Mouse (Mus musculus) stomach, postnatal 0 days (tissue): ENCODE data around the gene Stra8. TPM values are rescaled to one million over a fixed set of nuclear protein-coding genes. Genes with fewer than 3 reads are reported as not detected.

Experiments
- ATAC-seq: fragments of 200-750 bp; cut with Nextera tagmentation; 2 replicates; pipeline ENCODE4 v1.8.0; 2017; ENCODE audit not compliant: low FRiP score, low TSS enrichment
- DNase-seq: peaks from one replicate; pipeline ENCODE4 v3.0.0-alpha.2; 2016; ENCODE audit warnings: low spot score
- H3K27ac ChIP-seq: fragments of 300-500 bp; sonication (generic); replicated peaks from 2 replicates; pipeline ENCODE4 v1.5.1; 2014; ENCODE audit warnings: mild to moderate bottlenecking, control low read depth
- H3K27me3 ChIP-seq: fragments of 300-500 bp; sonication (generic); 2 replicates; pipeline ENCODE4 v1.6.1; 2014; ENCODE audit warnings: low read length; ENCODE audit not compliant: control insufficient read depth, insufficient read depth
- H3K36me3 ChIP-seq: fragments of 300-500 bp; sonication (generic); 2 replicates; pipeline ENCODE4 v1.6.1; 2014; ENCODE audit warnings: low read length, mixed read lengths; ENCODE audit not compliant: control insufficient read depth, insufficient read depth
- H3K4me1 ChIP-seq: fragments of 300-500 bp; sonication (generic); replicated peaks from 2 replicates; pipeline ENCODE4 v1.6.1; 2014; ENCODE audit warnings: antibody characterized with exemption; ENCODE audit not compliant: control insufficient read depth, insufficient read depth
- H3K4me2 ChIP-seq: fragments of 300-500 bp; sonication (generic); replicated peaks from 2 replicates; pipeline ENCODE4 v1.6.1; 2014; ENCODE audit warnings: low read depth, mild to moderate bottlenecking, control low read depth, moderate library complexity
- H3K4me3 ChIP-seq: fragments of 300-500 bp; sonication (generic); 2 replicates; pipeline ENCODE4 v1.5.1; 2014; ENCODE audit warnings: low read depth, low read length, control low read depth
- H3K9ac ChIP-seq: fragments of 300-500 bp; sonication (generic); 2 replicates; pipeline ENCODE4 v1.6.1; 2014; ENCODE audit warnings: mild to moderate bottlenecking, low read length, control low read depth, mixed read lengths
- H3K9me3 ChIP-seq: fragments of 300-500 bp; sonication (generic); 2 replicates; pipeline ENCODE4 v1.6.1; 2016; ENCODE audit warnings: low read length; ENCODE audit not compliant: control insufficient read depth
- CTCF ChIP-seq: IDR thresholded peaks from 2 replicates; pipeline ENCODE4 v1.5.1; 2016; ENCODE audit warnings: antibody characterized with exemption, low read depth, mild to moderate bottlenecking, moderate library complexity
- EP300 ChIP-seq: optimal IDR thresholded peaks from 2 replicates; pipeline ENCODE3; 2016; ENCODE audit warnings: antibody characterized with exemption
- WGBS: fragments of 180-500 bp; shearing (Covaris S2); extraction: QIAGEN DNeasy Blood & Tissue Kit; methylation state at CpG from one replicate; pipeline ENCODE4 v1.1.7; 2014; 5-methylcytosine and 5-hydroxymethylcytosine counted together
- polyA plus RNA-seq: library from polyadenylated mRNA; unstranded; fragments of >200 nt; fragmentation: Nextera tagmentation; extraction: Ambion mirVana; gene quantifications from 2 replicates; pipeline ENCODE4 v1.2.1, GENCODE M21; 2015

The Stra8 gene
- polyA plus RNA-seq: 0.10 TPM in 1 of 2 replicates, not detected in the other

- H3K4me1 ChIP-seq: no peaks in the 10 kb centered on the region
- no peak within 1 kb of the TSS for H3K4me3 ChIP-seq
- H3K9me3 ChIP-seq: no peaks in the 10 kb centered on the region
- no peak within 1 kb of the TSS for H3K4me2 ChIP-seq
- no peak within 1 kb of the TSS for H3K9ac ChIP-seq
- no peaks in the 10 kb centered on the region for H3K27me3 ChIP-seq
- DNase-seq (no peak), ATAC-seq (no peak)
- TF ChIP-seq EP300 (no peak), CTCF (no peak)
- 40% methylated on average over 10 of the region's 10 CpGs for WGBS
- no peaks in the 10 kb centered on the region for H3K36me3 ChIP-seq
- H3K27ac ChIP-seq: no peak within 1 kb of the TSS
Observed at GRCm38 (mm10) chr6:34919956-34920355, at the start of gene Stra8. Gene Stra8 (plus strand): TSS chr6:34920163.

GRCm38 (mm10) chr6:34870724-34871123 lies 49.2 kb upstream of the Stra8 start:
- H3K4me1 ChIP-seq: no peaks in the 10 kb centered on the region; the same call in 1 of the 2 replicates
- 51% methylated on average over 5 of the region's 5 CpGs for WGBS
- H3K36me3 ChIP-seq: no peaks in the 10 kb centered on the region
- H3K9ac ChIP-seq: no peak overlapping the region
- DNase-seq (no peak), ATAC-seq (no peak)
- no peak overlapping the region for H3K4me2 ChIP-seq
- H3K4me3 ChIP-seq: no peak overlapping the region
- TF ChIP-seq CTCF (no peak), EP300 (no peak)
- H3K27ac ChIP-seq: no peak overlapping the region
- no peaks in the 10 kb centered on the region for H3K9me3 ChIP-seq
- H3K27me3 ChIP-seq: no peaks in the 10 kb centered on the region

- no peak for DNase-seq
- no peak for ATAC-seq
- WGBS: 89% methylated on average over 7 of the region's 7 CpGs
- H3K27ac ChIP-seq: no peak overlapping the region
- no peak overlapping the region for H3K9ac ChIP-seq
- no peaks in the 10 kb centered on the region for H3K9me3 ChIP-seq
- H3K4me3 ChIP-seq: no peak overlapping the region
- no peaks in the 10 kb centered on the region for H3K36me3 ChIP-seq
- TF ChIP-seq EP300 (no peak), CTCF (no peak)
- H3K4me2 ChIP-seq: no peak overlapping the region
- H3K4me1 ChIP-seq: peaks cover 3% of the 10 kb centered on the region
- no peaks in the 10 kb centered on the region for H3K27me3 ChIP-seq
Observed at GRCm38 (mm10) chr6:34871929-34872328, 48.0 kb upstream of the Stra8 start.

- ATAC-seq: no peak
- no peaks in the 10 kb centered on the region for H3K27me3 ChIP-seq
- no peak overlapping the region for H3K4me3 ChIP-seq
- DNase-seq: no peak
- H3K4me2 ChIP-seq: no peak overlapping the region
- H3K4me1 ChIP-seq: peaks cover 7% of the 10 kb centered on the region; the same call in 1 of the 2 replicates
- H3K27ac ChIP-seq: no peak overlapping the region
- 77% methylated on average over 10 of the region's 10 CpGs for WGBS
- no peaks in the 10 kb centered on the region for H3K9me3 ChIP-seq
- no peak for TF ChIP-seq CTCF
- TF ChIP-seq EP300: no peak
- no peaks in the 10 kb centered on the region for H3K36me3 ChIP-seq
- no peak overlapping the region for H3K9ac ChIP-seq
Observed at GRCm38 (mm10) chr6:34872871-34873270, 47.1 kb upstream of the Stra8 start.

- ATAC-seq: no peak
- Histone ChIP-seq H3K27me3 (no peaks in the 10 kb centered on the region), H3K4me2 (0 out of 2 replicates have a peak overlapping the region, but pooled peaks have one; percentile 2), H3K36me3 (no peaks in the 10 kb centered on the region), H3K27ac (peak overlapping the region; percentile 67), H3K4me3 (no peak overlapping the region), H3K4me1 (peaks cover 7% of the 10 kb centered on the region; the same call in 1 of the 2 replicates), H3K9ac (no peak overlapping the region), H3K9me3 (no peaks in the 10 kb centered on the region)
- DNase-seq: no peak
- WGBS: 64% methylated on average over 21 of the region's 21 CpGs
- peak; percentile 46 for TF ChIP-seq CTCF
- no peak for TF ChIP-seq EP300
Observed at GRCm38 (mm10) chr6:34874101-34874921, 45.7 kb upstream of the Stra8 start.

- TF ChIP-seq CTCF: no peak
- Histone ChIP-seq H3K9ac (no peak overlapping the region), H3K4me2 (no peak overlapping the region), H3K9me3 (no peaks in the 10 kb centered on the region), H3K27ac (peak overlapping the region; percentile 67), H3K4me3 (no peak overlapping the region), H3K36me3 (no peaks in the 10 kb centered on the region), H3K4me1 (peaks cover 7% of the 10 kb centered on the region; the same call in 1 of the 2 replicates), H3K27me3 (no peaks in the 10 kb centered on the region)
- WGBS: 89% methylated on average over 15 of the region's 15 CpGs
- DNase-seq (no peak), ATAC-seq (no peak)
Observed at GRCm38 (mm10) chr6:34875268-34875761, 44.6 kb upstream of the Stra8 start.
